Mouse (Mus musculus) intestine, postnatal 0 days (tissue): Measurements from ENCODE around the gene Irf2bp2. TPM values are rescaled to one million over a fixed set of nuclear protein-coding genes. Genes with fewer than 3 reads are reported as not detected.

Experiments used
- ATAC-seq: fragments of 200-750 bp; cut with Nextera tagmentation; 2 replicates; pipeline ENCODE4 v1.8.0; 2017; ENCODE audit warnings: mild to moderate bottlenecking, moderate TSS enrichment, moderate library complexity
- H3K27ac ChIP-seq: fragments of 300-500 bp; sonication (generic); 2 replicates; pipeline ENCODE4 v1.5.1; 2014; ENCODE audit warnings: mild to moderate bottlenecking, low read depth, low read length, moderate library complexity
- H3K27me3 ChIP-seq: fragments of 300-500 bp; sonication (generic); replicated peaks from 2 replicates; pipeline ENCODE4 v1.6.1; 2014; ENCODE audit warnings: low read length, mixed read lengths; ENCODE audit not compliant: control insufficient read depth, insufficient read depth
- H3K36me3 ChIP-seq: fragments of 300-500 bp; sonication (generic); 2 replicates; pipeline ENCODE4 v1.6.1; 2014; ENCODE audit warnings: mild to moderate bottlenecking, moderate library complexity; ENCODE audit not compliant: control insufficient read depth, insufficient read depth
- H3K4me1 ChIP-seq: fragments of 300-500 bp; sonication (generic); replicated peaks from 2 replicates; pipeline ENCODE4 v1.6.1; 2014; ENCODE audit warnings: antibody characterized with exemption, low read length, mixed read lengths; ENCODE audit not compliant: control insufficient read depth, insufficient read depth
- H3K4me2 ChIP-seq: fragments of 300-500 bp; sonication (generic); replicated peaks from 2 replicates; pipeline ENCODE4 v1.6.1; 2014; ENCODE audit warnings: low read depth, mild to moderate bottlenecking, moderate library complexity
- H3K4me3 ChIP-seq: fragments of 300-500 bp; sonication (generic); 2 replicates; pipeline ENCODE4 v1.5.1; 2014; ENCODE audit warnings: low read depth, low read length
- H3K9ac ChIP-seq: fragments of 300-500 bp; sonication (generic); 2 replicates; pipeline ENCODE4 v1.6.1; 2014; ENCODE audit warnings: mild to moderate bottlenecking, low read depth, low read length
- H3K9me3 ChIP-seq: fragments of 300-500 bp; sonication (generic); 2 replicates; pipeline ENCODE4 v1.6.1; 2016; ENCODE audit warnings: mixed run types; ENCODE audit not compliant: control insufficient read depth
- CTCF ChIP-seq: sonication (generic); IDR thresholded peaks from 2 replicates; pipeline ENCODE4 v1.5.1; 2016; ENCODE audit warnings: low read depth, mild to moderate bottlenecking, control low read depth, antibody characterized with exemption, moderate library complexity
- WGBS: fragments of 180-500 bp; shearing (Covaris S2); extraction: QIAGEN DNeasy Blood & Tissue Kit; methylation state at CpG from one replicate; pipeline ENCODE4 v1.1.7; 2014; 5-methylcytosine and 5-hydroxymethylcytosine counted together
- polyA plus RNA-seq: library from polyadenylated mRNA; unstranded; fragments of >200 nt; fragmentation: Nextera tagmentation; extraction: Ambion mirVana; gene quantifications from 2 replicates; pipeline ENCODE4 v1.2.1, GENCODE M21; 2015

Gene Irf2bp2
- polyA plus RNA-seq, 1 experiment from 2014 or later: 13.3 TPM

- WGBS: under 1% methylated on average over 83 of the region's 113 CpGs
- TF ChIP-seq CTCF: no peak
- no peak for ATAC-seq
Observed at GRCm38 (mm10) chr8:126592771-126593571, 815 bp downstream of the Irf2bp2 start.

GRCm38 (mm10) chr8:126592381-126592770, 1.4 kb downstream of the Irf2bp2 start:
- no peak; the same call in 1 of the 2 replicates for TF ChIP-seq CTCF
- Histone ChIP-seq H3K9me3 (no peaks in the 10 kb centered on the region), H3K4me3 (peak overlapping the region; percentile 97), H3K36me3 (peaks cover 30% of the 10 kb centered on the region), H3K9ac (peak overlapping the region; percentile 100), H3K4me1 (0 out of 2 replicates have a peak, but pooled peaks cover 6% of the 10 kb centered on the region), H3K27me3 (no peaks in the 10 kb centered on the region), H3K4me2 (peak overlapping the region; percentile 78), H3K27ac (peak overlapping the region; percentile 98)
- no peak for ATAC-seq
- under 1% methylated on average over 41 of the region's 45 CpGs for WGBS

More at GRCm38 (mm10) chr8:126592771-126593571, 815 bp downstream of the Irf2bp2 start:
- Histone ChIP-seq H3K27me3 (no peaks in the 10 kb centered on the region), H3K4me1 (0 out of 2 replicates have a peak, but pooled peaks cover 6% of the 10 kb centered on the region), H3K27ac (peak overlapping the region; percentile 98), H3K4me2 (peak overlapping the region; percentile 78), H3K9me3 (no peaks in the 10 kb centered on the region), H3K4me3 (peak overlapping the region; percentile 97), H3K9ac (peak overlapping the region; percentile 100), H3K36me3 (peaks cover 30% of the 10 kb centered on the region)

- Histone ChIP-seq H3K9ac (peak overlapping the region; percentile 100), H3K27me3 (no peaks in the 10 kb centered on the region), H3K27ac (peak overlapping the region; percentile 98), H3K4me1 (0 out of 2 replicates have a peak, but pooled peaks cover 5% of the 10 kb centered on the region), H3K9me3 (no peaks in the 10 kb centered on the region), H3K4me3 (peak overlapping the region; percentile 97), H3K36me3 (peaks cover 33% of the 10 kb centered on the region), H3K4me2 (peak overlapping the region; percentile 78)
- WGBS: 0% methylated on average over 9 of the region's 9 CpGs
- 0 out of 2 replicates have a peak, but pooled peaks have one; percentile 1 for ATAC-seq
- TF ChIP-seq CTCF: peak; percentile 31
Observed at GRCm38 (mm10) chr8:126591821-126592268, 1.9 kb downstream of the Irf2bp2 start.

GRCm38 (mm10) chr8:126591141-126591820, 2.5 kb downstream of the Irf2bp2 start:
- Histone ChIP-seq H3K4me2 (peak overlapping the region; percentile 78), H3K9me3 (no peaks in the 10 kb centered on the region), H3K4me1 (no peaks in the 10 kb centered on the region), H3K27me3 (no peaks in the 10 kb centered on the region), H3K4me3 (peak overlapping the region; percentile 97), H3K36me3 (peaks cover 38% of the 10 kb centered on the region), H3K9ac (peak overlapping the region; percentile 100), H3K27ac (peak overlapping the region; percentile 98)
- no peak for ATAC-seq
- 0 out of 2 replicates have a peak, but pooled peaks have one; percentile 34 for TF ChIP-seq CTCF
- under 1% methylated on average over 20 of the region's 20 CpGs for WGBS

GRCm38 (mm10) chr8:126590599-126590998, 3.2 kb downstream of the Irf2bp2 start:
- H3K27ac ChIP-seq: peak overlapping the region; percentile 98
- H3K4me3 ChIP-seq: peak overlapping the region; percentile 97
- no peak for ATAC-seq
- TF ChIP-seq CTCF: no peak
- peak overlapping the region; percentile 100 for H3K9ac ChIP-seq
- H3K4me1 ChIP-seq: no peaks in the 10 kb centered on the region; the same call in 1 of the 2 replicates
- H3K4me2 ChIP-seq: peak overlapping the region; percentile 78
- 4% methylated on average over 4 of the region's 4 CpGs for WGBS
- no peaks in the 10 kb centered on the region for H3K27me3 ChIP-seq
- H3K9me3 ChIP-seq: no peaks in the 10 kb centered on the region
- peaks cover 38% of the 10 kb centered on the region for H3K36me3 ChIP-seq

GRCm38 (mm10) chr8:126590024-126590529, 3.7 kb downstream of the Irf2bp2 start:
- WGBS: under 1% methylated on average over 14 of the region's 14 CpGs
- no peaks in the 10 kb centered on the region; the same call in 1 of the 2 replicates for H3K4me1 ChIP-seq
- H3K36me3 ChIP-seq: peaks cover 38% of the 10 kb centered on the region
- peak overlapping the region; percentile 100 for H3K9ac ChIP-seq
- TF ChIP-seq CTCF: peak; percentile 33
- no peaks in the 10 kb centered on the region for H3K27me3 ChIP-seq
- no peaks in the 10 kb centered on the region for H3K9me3 ChIP-seq
- H3K4me2 ChIP-seq: peak overlapping the region; percentile 78
- ATAC-seq: no peak
- H3K4me3 ChIP-seq: peak overlapping the region; percentile 97
- H3K27ac ChIP-seq: peak overlapping the region; percentile 98
